9 mouse cellular contexts compared by ENCODE assay signal in genomic region chr10:122803906-122804305, GRCm38 (mm10).
A peak's percentile ranks its signal among the peaks of the same experiment; 100 is the strongest.
DNase-seq lines count a peak whose midpoint lies in the region; ATAC-seq and TF ChIP-seq lines count a peak whose summit lies in the region.
"Had no signal": no experiment of that assay in that cellular context is flagged by ENCODE, and none has a peak within 500 bp of the region (broad histone marks: within the 10 kb centered on the region; RNA-seq: fewer than 3 reads in every experiment).

No protein-coding gene starts in this region.

- no peak for ATAC-seq in midbrain, embryonic 14.5 days (ENCODE audit: low FRiP score, low TSS enrichment)
- no peak for ATAC-seq in midbrain, embryonic 13.5 days
- no peak for ATAC-seq in liver, embryonic 11.5 days (replicated peaks; ENCODE audit: low FRiP score)

- no peaks in the 10 kb centered on the region for H3K4me1 ChIP-seq in midbrain, embryonic 14.5 days (ENCODE audit: control insufficient read depth, insufficient read depth, low read length)
- peaks cover 22% of the 10 kb centered on the region for H3K4me1 ChIP-seq in midbrain, embryonic 13.5 days (replicated peaks)
- H3K4me1 ChIP-seq in embryonic fibroblast, embryonic 13.5 days (ENCODE audit: control insufficient read depth, insufficient read depth, low read length): peaks cover 9% of the 10 kb centered on the region
- H3K4me1 ChIP-seq in liver, embryonic 11.5 days (replicated peaks; ENCODE audit: control insufficient read depth, insufficient read depth, low read length): 0 out of 2 replicates have a peak, but pooled peaks cover 4% of the 10 kb centered on the region

- no peaks in the 10 kb centered on the region for H3K27me3 ChIP-seq in midbrain, embryonic 14.5 days (ENCODE audit: control insufficient read depth, insufficient read depth, low read length)
- peaks cover 10% of the 10 kb centered on the region for H3K27me3 ChIP-seq in midbrain, embryonic 13.5 days
- H3K27me3 ChIP-seq in liver, embryonic 11.5 days (replicated peaks; ENCODE audit: control insufficient read depth, insufficient read depth, low read length): no peaks in the 10 kb centered on the region
- H3K27me3 ChIP-seq: heart, embryonic 13.5 days had no signal

- H3K9ac ChIP-seq in midbrain, embryonic 14.5 days (replicated peaks; ENCODE audit: low read length): no peak overlapping the region
- H3K9ac ChIP-seq in midbrain, embryonic 13.5 days (replicated peaks): no peak overlapping the region
- H3K9ac ChIP-seq in liver, embryonic 11.5 days (ENCODE audit: low read depth, low read length): no peak overlapping the region
- H3K9ac ChIP-seq: heart, embryonic 13.5 days had no signal

- WGBS in midbrain, embryonic 14.5 days: 10% methylated on average over 7 of the region's 7 CpGs
- 12% methylated on average over 7 of the region's 7 CpGs for WGBS in midbrain, embryonic 13.5 days
- WGBS in liver, embryonic 11.5 days: 6% methylated on average over 7 of the region's 7 CpGs

- no peak overlapping the region for H3K4me2 ChIP-seq in midbrain, embryonic 14.5 days (ENCODE audit: low read length)
- H3K4me2 ChIP-seq in midbrain, embryonic 13.5 days (replicated peaks): no peak overlapping the region
- H3K4me2 ChIP-seq in liver, embryonic 11.5 days: no peak overlapping the region
- H3K4me2 ChIP-seq: heart, embryonic 13.5 days had no signal

- TF ChIP-seq POLR2A in embryonic fibroblast, embryonic 13.5 days (IDR thresholded peaks at IDR 0.05; ENCODE audit: low read depth, low read length): no peak

- H3K4me3 ChIP-seq in midbrain, embryonic 14.5 days (replicated peaks; ENCODE audit: low read depth, low read length): no peak overlapping the region
- no peak overlapping the region for H3K4me3 ChIP-seq in midbrain, embryonic 13.5 days (replicated peaks)
- H3K4me3 ChIP-seq in embryonic fibroblast, embryonic 13.5 days (ENCODE audit: insufficient read depth, low read length): no peak overlapping the region
- H3K4me3 ChIP-seq in liver, embryonic 11.5 days (ENCODE audit: low read depth, low read length): no peak overlapping the region
- H3K4me3 ChIP-seq: heart, embryonic 13.5 days had no signal

- H3K36me3 ChIP-seq in midbrain, embryonic 14.5 days (ENCODE audit: control insufficient read depth, insufficient read depth, low read length): no peaks in the 10 kb centered on the region
- peaks cover 6% of the 10 kb centered on the region; the same call in 1 of the 2 replicates for H3K36me3 ChIP-seq in midbrain, embryonic 13.5 days
- H3K36me3 ChIP-seq in liver, embryonic 11.5 days (ENCODE audit: control insufficient read depth, insufficient read depth, low read length): no peaks in the 10 kb centered on the region

- DNase-seq in midbrain, embryonic 14.5 days: peak; percentile 89
- DNase-seq in adrenal gland, postnatal 25 days: peak; percentile 68
- DNase-seq in induced T-regulatory cell, adult 2 months (ENCODE audit: low read depth): peak; percentile 90
- DNase-seq in liver, embryonic 11.5 days (ENCODE audit: low spot score): peak; percentile 65
- DNase-seq in retina, postnatal 1 day: peak; percentile 88
- peak; percentile 77 for DNase-seq in urinary bladder, postnatal 25 days (ENCODE audit: low spot score)

- TF ChIP-seq CTCF in embryonic fibroblast, embryonic 13.5 days (IDR thresholded peaks at IDR 0.05; ENCODE audit: borderline replicate concordance, insufficient read depth, low read length): peak; percentile 83

- no peaks in the 10 kb centered on the region for H3K9me3 ChIP-seq in midbrain, embryonic 14.5 days (ENCODE audit: control insufficient read depth, low read length)
- 0 out of 2 replicates have a peak, but pooled peaks cover 6% of the 10 kb centered on the region for H3K9me3 ChIP-seq in midbrain, embryonic 13.5 days
- no peaks in the 10 kb centered on the region for H3K9me3 ChIP-seq in liver, embryonic 11.5 days (ENCODE audit: control insufficient read depth, low read length)
- H3K9me3 ChIP-seq: heart, embryonic 13.5 days had no signal

- no peak overlapping the region for H3K27ac ChIP-seq in midbrain, embryonic 14.5 days (replicated peaks; ENCODE audit: low read depth, low read length)
- H3K27ac ChIP-seq in midbrain, embryonic 13.5 days: no peak overlapping the region
- no peak overlapping the region; the same call in 1 of the 2 replicates for H3K27ac ChIP-seq in embryonic fibroblast, embryonic 13.5 days (ENCODE audit: insufficient read depth, low read length)
- H3K27ac ChIP-seq in liver, embryonic 11.5 days (ENCODE audit: low read depth, low read length): no peak overlapping the region
- H3K27ac ChIP-seq: heart, embryonic 13.5 days had no signal
